ENCODE assay signal across 27 mouse cellular contexts in genomic region chr7:48855461-48855860, GRCm38 (mm10). TPM values are rescaled to one million over a fixed set of nuclear protein-coding genes. Genes with fewer than 3 reads are reported as not detected.
DNase-seq lines count a peak whose midpoint lies in the region; ATAC-seq and TF ChIP-seq lines count a peak whose summit lies in the region.
"Had no signal": no experiment of that assay in that cellular context is flagged by ENCODE, and none has a peak within 500 bp of the region (broad histone marks: within the 10 kb centered on the region; RNA-seq: fewer than 3 reads in every experiment).

No protein-coding gene starts in this region.

- TF ChIP-seq POLR2A in heart, adult 2 months (IDR thresholded peaks at IDR 0.05; ENCODE audit: insufficient read depth, low read depth, low read length), result no peak

- H3K79me2 ChIP-seq in heart, adult 2 months (replicated peaks; ENCODE audit: control insufficient read depth, insufficient read depth, low read length), result no peaks in the 10 kb centered on the region

- 94% methylated on average over 3 of the region's 3 CpGs for WGBS in heart, embryonic 13.5 days
- 98% methylated on average over 3 of the region's 3 CpGs for WGBS in heart, adult 2 months
- WGBS in heart, embryonic 16.5 days, result 96% methylated on average over 3 of the region's 3 CpGs
- WGBS in liver, postnatal 0 days (ENCODE audit: insufficient replicate concordance), result 84% methylated on average over 3 of the region's 3 CpGs
- 80% methylated on average over 3 of the region's 3 CpGs for WGBS in liver, embryonic 12.5 days (ENCODE audit: insufficient replicate concordance)

- no peak for TF ChIP-seq EP300 in heart, adult 2 months (IDR thresholded peaks at IDR 0.05; ENCODE audit: insufficient read depth, low read depth, low read length)
- TF ChIP-seq EP300 in liver, postnatal 0 days (IDR thresholded peaks at IDR 0.05; ENCODE audit: low read depth), result no peak

- TF ChIP-seq CTCF in heart, adult 2 months (IDR thresholded peaks at IDR 0.05), result no peak
- TF ChIP-seq CTCF in liver, postnatal 0 days (IDR thresholded peaks at IDR 0.05; ENCODE audit: low read depth), result no peak

- no peak overlapping the region for H3K4me3 ChIP-seq in heart, embryonic 13.5 days
- H3K4me3 ChIP-seq in heart, adult 2 months, result no peak overlapping the region
- H3K4me3 ChIP-seq in heart, embryonic 16.5 days (ENCODE audit: low read length), result no peak overlapping the region
- H3K4me3 ChIP-seq in liver, postnatal 0 days (ENCODE audit: low read depth, low read length), result no peak overlapping the region
- no peak overlapping the region for H3K4me3 ChIP-seq in liver, embryonic 12.5 days
- H3K4me3 ChIP-seq: embryonic facial prominence, embryonic 10.5 days; embryonic facial prominence, embryonic 12.5 days; forebrain, embryonic 13.5 days had no signal

- no peak overlapping the region for H3K9ac ChIP-seq in heart, embryonic 13.5 days
- H3K9ac ChIP-seq in heart, adult 2 months (ENCODE audit: low read depth, low read length), result no peak overlapping the region
- H3K9ac ChIP-seq in heart, embryonic 16.5 days (ENCODE audit: low read length), result no peak overlapping the region
- no peak overlapping the region for H3K9ac ChIP-seq in liver, postnatal 0 days (replicated peaks)
- no peak overlapping the region for H3K9ac ChIP-seq in liver, embryonic 12.5 days
- H3K9ac ChIP-seq: embryonic facial prominence, embryonic 12.5 days; forebrain, embryonic 13.5 days had no signal

- no peaks in the 10 kb centered on the region for H3K9me3 ChIP-seq in heart, embryonic 13.5 days
- H3K9me3 ChIP-seq in heart, embryonic 16.5 days (replicated peaks; ENCODE audit: control insufficient read depth, low read length), result no peaks in the 10 kb centered on the region
- H3K9me3 ChIP-seq in liver, postnatal 0 days (ENCODE audit: low read length), result no peaks in the 10 kb centered on the region
- H3K9me3 ChIP-seq in liver, embryonic 12.5 days (replicated peaks), result no peaks in the 10 kb centered on the region
- H3K9me3 ChIP-seq: embryonic facial prominence, embryonic 10.5 days; embryonic facial prominence, embryonic 12.5 days; forebrain, embryonic 13.5 days; G1E had no signal

- DNase-seq in heart, adult 11 months, result peak; percentile 53
- DNase-seq in heart, postnatal 10 days, result no peak
- DNase-seq in heart, adult 2 months, result no peak
- DNase-seq in heart, postnatal 25 days (ENCODE audit: low spot score), result no peak
- DNase-seq in liver, postnatal 0 days, result no peak
- DNase-seq: adrenal gland, adult 8-10 months; adrenal gland, postnatal 14 days; adrenal gland, postnatal 36 days; B cell, adult 2 months; cerebellum, adult 11-12 months; cerebellum, adult 2 months; cerebellum, adult 9-10 months; cerebellum, postnatal 10 days; cerebellum, postnatal 25 days had no signal

- no peaks in the 10 kb centered on the region for H3K36me3 ChIP-seq in heart, embryonic 13.5 days
- H3K36me3 ChIP-seq in heart, adult 2 months (ENCODE audit: control insufficient read depth, insufficient read depth, low read length), result no peaks in the 10 kb centered on the region
- H3K36me3 ChIP-seq in heart, embryonic 16.5 days (ENCODE audit: control insufficient read depth, insufficient read depth), result no peaks in the 10 kb centered on the region
- no peaks in the 10 kb centered on the region for H3K36me3 ChIP-seq in liver, postnatal 0 days (replicated peaks; ENCODE audit: insufficient read depth, low read length)
- H3K36me3 ChIP-seq in liver, embryonic 12.5 days, result no peaks in the 10 kb centered on the region
- H3K36me3 ChIP-seq: embryonic facial prominence, embryonic 10.5 days; embryonic facial prominence, embryonic 12.5 days; G1E had no signal

- no peak overlapping the region for H3K4me2 ChIP-seq in heart, embryonic 13.5 days
- H3K4me2 ChIP-seq in heart, embryonic 16.5 days (ENCODE audit: low read depth, low read length), result no peak overlapping the region
- H3K4me2 ChIP-seq in liver, postnatal 0 days (ENCODE audit: low read depth, low read length), result no peak overlapping the region
- no peak overlapping the region for H3K4me2 ChIP-seq in liver, embryonic 12.5 days
- H3K4me2 ChIP-seq: embryonic facial prominence, embryonic 12.5 days; forebrain, embryonic 13.5 days had no signal

- H3K4me1 ChIP-seq in heart, embryonic 13.5 days, result peaks cover 55% of the 10 kb centered on the region
- no peaks in the 10 kb centered on the region for H3K4me1 ChIP-seq in heart, adult 2 months (ENCODE audit: control insufficient read depth, insufficient read depth, low read length)
- peaks cover 19% of the 10 kb centered on the region for H3K4me1 ChIP-seq in heart, embryonic 16.5 days (ENCODE audit: control insufficient read depth, insufficient read depth, low read length)
- no peaks in the 10 kb centered on the region; the same call in 1 of the 2 replicates for H3K4me1 ChIP-seq in liver, postnatal 0 days (ENCODE audit: insufficient read depth)
- peaks cover 10% of the 10 kb centered on the region; the same call in 1 of the 2 replicates for H3K4me1 ChIP-seq in liver, embryonic 12.5 days
- H3K4me1 ChIP-seq: embryonic facial prominence, embryonic 10.5 days; embryonic facial prominence, embryonic 12.5 days; forebrain, embryonic 13.5 days had no signal

- H3K27ac ChIP-seq in heart, embryonic 13.5 days (replicated peaks), result 0 out of 2 replicates have a peak overlapping the region, but pooled peaks have one; percentile 63
- no peak overlapping the region for H3K27ac ChIP-seq in heart, adult 2 months
- H3K27ac ChIP-seq in heart, embryonic 16.5 days (ENCODE audit: low read length), result peak overlapping the region; percentile 66; the same call in 1 of the 2 replicates
- H3K27ac ChIP-seq in liver, postnatal 0 days (ENCODE audit: low read depth), result no peak overlapping the region
- H3K27ac ChIP-seq in liver, embryonic 12.5 days, result no peak overlapping the region
- H3K27ac ChIP-seq: embryonic facial prominence, embryonic 10.5 days; embryonic facial prominence, embryonic 12.5 days; forebrain, embryonic 13.5 days had no signal

- no peaks in the 10 kb centered on the region for H3K27me3 ChIP-seq in heart, embryonic 13.5 days (replicated peaks)
- H3K27me3 ChIP-seq in heart, adult 2 months (ENCODE audit: control insufficient read depth, insufficient read depth, low read length), result no peaks in the 10 kb centered on the region
- H3K27me3 ChIP-seq in heart, embryonic 16.5 days (ENCODE audit: control insufficient read depth, insufficient read depth, low read length), result no peaks in the 10 kb centered on the region
- no peaks in the 10 kb centered on the region for H3K27me3 ChIP-seq in liver, postnatal 0 days (ENCODE audit: insufficient read depth, low read length)
- no peaks in the 10 kb centered on the region for H3K27me3 ChIP-seq in liver, embryonic 12.5 days (replicated peaks)
- H3K27me3 ChIP-seq: CH12.LX; embryonic facial prominence, embryonic 12.5 days; forebrain, embryonic 13.5 days; Patski had no signal

- no peak for ATAC-seq in heart, embryonic 13.5 days (ENCODE audit: extremely low read depth, insufficient number of reproducible peaks, low FRiP score, low TSS enrichment)
- ATAC-seq in heart, embryonic 16.5 days (replicated peaks; ENCODE audit: extremely low read depth, insufficient read depth, low FRiP score), result no peak
- ATAC-seq in liver, postnatal 0 days, result peak; percentile 61; the same call in 1 of the 2 replicates
- ATAC-seq in liver, embryonic 12.5 days, result no peak
- ATAC-seq: activated CD4-positive, CD25-positive, alpha-beta regulatory T cell, adult 4 months; CD4-positive, CD25-positive, alpha-beta regulatory T cell, adult 4 months; forebrain, embryonic 13.5 days; Patski had no signal

- intact Hi-C loops in heart, postnatal 10 days (cut with DNase I), result no loop called here
- intact Hi-C loops in heart, adult 2 months (cut with DNase I), result no loop called here
- intact Hi-C loops in heart, postnatal 25 days (cut with DNase I), result no loop called here

RNA-seq across cellular contexts. Expression of gene Csrp3, which starts 7.6 kb away (rescaled TPM):
- 1,000 to 10,000 TPM; 1,601 to 1,720 TPM for total RNA-seq in heart, postnatal 10 days (2021)
- polyA plus RNA-seq in heart, embryonic 13.5 days (2015; fragmentation: Nextera tagmentation; extraction: Ambion mirVana), result 1,256 and 1,437 TPM in 2 replicates
- 1,000 to 10,000 TPM; 1,931 to 2,301 TPM for total RNA-seq in heart, adult 2 months (2021)
- 773 and 781 TPM in 2 replicates for polyA plus RNA-seq in heart, adult 2 months (2012; rRNA removed)
- 1,973 and 1,982 TPM in 2 replicates for polyA plus RNA-seq in heart, embryonic 16.5 days (2015; fragmentation: Nextera tagmentation; extraction: Ambion mirVana)
- total RNA-seq in heart, postnatal 25 days (2021), result 1,000 to 10,000 TPM; 2,113 to 2,237 TPM
- 0.85 and 2.5 TPM in 2 replicates for polyA plus RNA-seq in liver, postnatal 0 days (2015; fragmentation: Nextera tagmentation; extraction: Ambion mirVana)
- 0.27 and 0.86 TPM in 2 replicates for polyA plus RNA-seq in liver, embryonic 12.5 days (2016; fragmentation: Nextera tagmentation; extraction: Ambion mirVana)
- total RNA-seq: adrenal gland, adult 8-10 months; adrenal gland, postnatal 36 days; G1E had no signal
- polyA plus RNA-seq: activated CD4-positive, CD25-positive, alpha-beta regulatory T cell, adult 4 months; CD4-positive, CD25-positive, alpha-beta regulatory T cell, adult 4 months; cerebellum, adult 2 months; cortical plate, adult 2 months; forebrain, embryonic 11.5 days; forebrain, embryonic 13.5 days; G1E; Patski had no signal

RNA-seq across cellular contexts. Expression of gene E2f8, which starts 25.9 kb away (rescaled TPM):
- 1 to 10 TPM; 4.7 to 4.8 TPM for total RNA-seq in heart, postnatal 10 days (2021)
- polyA plus RNA-seq in heart, embryonic 13.5 days (2015; fragmentation: Nextera tagmentation; extraction: Ambion mirVana), result 18.6 and 19.9 TPM in 2 replicates
- 1 to 10 TPM; 1.3 to 1.6 TPM for total RNA-seq in heart, adult 2 months (2021)
- 0.23 and 0.31 TPM in 2 replicates for polyA plus RNA-seq in heart, adult 2 months (2012; rRNA removed)
- 15.9 and 17.7 TPM in 2 replicates for polyA plus RNA-seq in heart, embryonic 16.5 days (2015; fragmentation: Nextera tagmentation; extraction: Ambion mirVana)
- total RNA-seq in heart, postnatal 25 days (2021), result under 1 TPM; 0.75 to 0.87 TPM
- 12.8 and 13.0 TPM in 2 replicates for polyA plus RNA-seq in liver, postnatal 0 days (2015; fragmentation: Nextera tagmentation; extraction: Ambion mirVana)
- polyA plus RNA-seq in liver, embryonic 12.5 days (2016; fragmentation: Nextera tagmentation; extraction: Ambion mirVana), result 34.5 and 38.7 TPM in 2 replicates

RNA-seq across cellular contexts. Expression of gene Nav2, which starts 53.1 kb away (rescaled TPM):
- total RNA-seq in heart, postnatal 10 days (2021), result 10 to 100 TPM; 79.7 to 82.1 TPM
- polyA plus RNA-seq in heart, embryonic 13.5 days (2015; fragmentation: Nextera tagmentation; extraction: Ambion mirVana), result 25.3 and 26.1 TPM in 2 replicates
- 10 to 100 TPM; 34.4 to 49.9 TPM for total RNA-seq in heart, adult 2 months (2021)
- 20.4 and 24.2 TPM in 2 replicates for polyA plus RNA-seq in heart, adult 2 months (2012; rRNA removed)
- 33.9 and 34.2 TPM in 2 replicates for polyA plus RNA-seq in heart, embryonic 16.5 days (2015; fragmentation: Nextera tagmentation; extraction: Ambion mirVana)
- 10 to 100 TPM; 53.0 to 60.1 TPM for total RNA-seq in heart, postnatal 25 days (2021)
- 2.7 and 3.3 TPM in 2 replicates for polyA plus RNA-seq in liver, postnatal 0 days (2015; fragmentation: Nextera tagmentation; extraction: Ambion mirVana)
- polyA plus RNA-seq in liver, embryonic 12.5 days (2016; fragmentation: Nextera tagmentation; extraction: Ambion mirVana), result 2.6 and 2.8 TPM in 2 replicates
- polyA plus RNA-seq: G1E had no signal

Comparison
In these comparisons a context has a peak if more than half of its experiments do, and no peak if none do; other contexts are left out.
1. H3K27ac ChIP-seq: peak in heart, embryonic 13.5 days (single experiment) and heart, embryonic 16.5 days (single experiment); none in heart, adult 2 months (single experiment), liver, postnatal 0 days (single experiment) and liver, embryonic 12.5 days (single experiment).
2. RNA of gene E2f8, which starts 25.9 kb away (polyA plus RNA-seq): 34.5 to 38.7 TPM in liver, embryonic 12.5 days, 18.6 to 19.9 TPM in heart, embryonic 13.5 days, 15.9 to 17.7 TPM in heart, embryonic 16.5 days and 12.8 to 13.0 TPM in liver, postnatal 0 days; 0.23 to 0.31 TPM in heart, adult 2 months; every median in the first group is over 10 times any median in the second.
3. RNA of gene Csrp3, which starts 7.6 kb away (polyA plus RNA-seq): 1,973 to 1,982 TPM in heart, embryonic 16.5 days, 1,256 to 1,437 TPM in heart, embryonic 13.5 days and 773 to 781 TPM in heart, adult 2 months; 0.85 to 2.5 TPM in liver, postnatal 0 days and 0.27 to 0.86 TPM in liver, embryonic 12.5 days; every median in the first group is over 100 times any median in the second.